Mouse (Mus musculus) brain, embryonic 18.5 days (tissue): ENCODE measurements at regions not wholly inside any gene's neighbourhood (a gene's known extent, or its start where the extent isn't known, plus 50 kb on each side); places are given as distances from the start of the nearest gene placed in this dataset.

ENCODE experiments used
- DNase-seq: peaks from one replicate; pipeline ENCODE4 v3.0.0-alpha.2; 2012; ENCODE audit warnings: low read depth, low spot score

GRCm38 (mm10) chr7:129980501-129980900 is 388.8 kb downstream of the Wdr11 start:
- DNase-seq = no peak

DNA sequence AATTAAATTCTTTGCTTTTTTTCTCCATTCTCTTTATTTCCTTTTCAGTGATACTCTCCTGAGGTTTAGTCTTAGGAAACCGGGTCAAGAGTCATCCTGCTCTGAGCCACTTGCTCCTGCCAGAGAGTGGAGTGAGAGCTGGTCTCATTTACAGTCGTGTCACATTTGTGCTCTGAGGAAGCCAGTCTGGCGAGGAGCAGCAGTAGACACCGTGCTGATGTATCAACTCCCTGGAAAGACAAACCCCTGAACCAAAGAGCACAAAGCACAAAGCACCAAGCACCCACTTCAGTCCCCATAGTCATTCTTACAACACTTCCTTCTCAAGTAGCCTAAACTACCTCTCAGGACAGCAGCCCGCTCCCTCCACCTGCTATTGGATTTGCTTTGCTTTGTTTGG is 390.7 kb downstream of the Wdr11 start:
- no peak for DNase-seq

GRCm38 (mm10) chr7:129983601-129984120 is 392.0 kb downstream of the Wdr11 start:
- DNase-seq = no peak

DNA sequence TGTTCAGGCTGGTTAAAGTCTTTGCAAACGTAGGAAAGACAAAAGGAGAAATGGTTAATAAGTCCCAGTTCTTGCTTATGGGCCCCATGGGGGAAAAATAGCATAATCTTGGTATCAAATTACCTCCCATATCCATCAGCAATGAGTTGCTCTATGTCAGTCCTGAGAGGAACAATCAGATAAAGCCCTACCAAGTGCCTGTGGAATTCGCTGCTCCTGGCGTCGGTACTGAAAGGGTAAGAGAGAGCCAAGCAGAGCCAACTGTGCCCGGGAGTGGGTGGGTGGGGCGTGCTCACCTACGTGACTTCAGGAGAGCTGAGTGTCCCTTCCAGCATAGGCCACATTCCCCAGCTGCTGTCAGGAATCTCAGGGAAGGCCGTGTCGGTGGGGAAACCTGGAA is 392.7 kb downstream of the Wdr11 start:
- no peak for DNase-seq

- DNase-seq = no peak
Measured at GRCm38 (mm10) chr7:129987119-129987665, 395.5 kb downstream of the Wdr11 start.

DNA sequence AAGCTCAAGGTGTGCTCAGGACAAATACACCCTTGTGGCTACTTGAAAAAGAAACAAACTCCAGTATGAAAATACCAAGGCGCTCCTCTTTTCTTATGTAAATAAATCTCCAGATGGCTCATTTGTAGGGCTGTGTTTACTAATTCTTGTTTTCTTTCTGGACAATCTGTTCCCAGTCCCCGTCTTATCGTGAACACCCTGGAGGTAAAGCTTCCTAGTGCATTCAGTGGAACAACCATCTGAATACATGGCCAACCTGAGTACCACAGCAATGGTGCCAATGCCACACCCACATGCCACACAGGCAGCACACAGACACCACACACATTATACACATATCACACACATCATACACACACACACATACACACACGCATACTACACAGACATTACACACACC is 396.1 kb downstream of the Wdr11 start:
- no peak for DNase-seq

- DNase-seq = no peak
Measured at GRCm38 (mm10) chr7:129993446-129994223, 402.0 kb downstream of the Wdr11 start.

DNA sequence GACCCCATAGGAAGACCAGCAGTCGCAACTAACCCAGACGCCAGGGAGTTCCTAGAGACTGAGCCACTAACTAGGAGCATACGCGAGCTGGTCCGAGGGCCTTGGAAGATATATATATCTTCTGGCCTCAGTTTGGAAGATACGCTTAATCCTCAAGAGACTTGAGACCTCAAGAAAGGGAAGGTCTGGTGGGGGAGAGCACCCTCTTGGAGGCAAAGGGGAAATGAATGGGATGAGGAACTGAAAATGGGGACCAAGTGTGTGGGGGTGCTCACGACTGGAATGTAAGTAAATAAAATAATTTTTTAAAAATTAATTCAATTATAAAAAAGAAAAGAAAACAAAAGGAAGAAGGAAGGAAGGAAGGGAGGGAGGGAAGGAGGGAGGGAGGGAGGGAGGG is 403.9 kb downstream of the Wdr11 start:
- DNase-seq = no peak

- no peak for DNase-seq
Measured at GRCm38 (mm10) chr7:130001064-130001463, 409.4 kb downstream of the Wdr11 start.

- no peak for DNase-seq
Measured at GRCm38 (mm10) chr7:130002002-130002401, 410.3 kb downstream of the Wdr11 start.

DNA sequence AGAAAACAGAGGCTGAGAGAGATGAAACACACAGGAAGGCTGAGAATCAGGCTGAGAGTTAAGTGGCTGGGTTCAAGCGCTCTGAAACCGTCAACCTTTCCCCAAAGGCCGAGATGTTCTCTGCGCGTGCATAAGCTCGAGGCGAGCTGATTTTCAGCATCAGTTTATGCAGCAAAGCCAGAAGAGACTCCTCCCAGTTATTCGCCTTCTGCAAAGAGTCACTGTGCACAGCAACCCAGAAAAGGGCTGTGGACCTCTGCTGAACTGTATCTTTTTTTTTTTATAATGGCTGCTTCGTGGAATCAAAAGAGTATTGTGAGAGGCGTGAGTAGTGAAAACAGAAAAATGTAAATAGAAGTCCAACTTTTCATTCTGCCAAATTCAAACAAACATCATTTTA is 413.7 kb downstream of the Wdr11 start:
- no peak for DNase-seq

- no peak for DNase-seq
Measured at GRCm38 (mm10) chr7:130007993-130008583, 416.4 kb downstream of the Wdr11 start.

- DNase-seq = no peak
Measured at GRCm38 (mm10) chr7:130008591-130009418, 417.1 kb downstream of the Wdr11 start.

GRCm38 (mm10) chr7:130012067-130012466 is 420.4 kb downstream of the Wdr11 start:
- DNase-seq = no peak

DNA sequence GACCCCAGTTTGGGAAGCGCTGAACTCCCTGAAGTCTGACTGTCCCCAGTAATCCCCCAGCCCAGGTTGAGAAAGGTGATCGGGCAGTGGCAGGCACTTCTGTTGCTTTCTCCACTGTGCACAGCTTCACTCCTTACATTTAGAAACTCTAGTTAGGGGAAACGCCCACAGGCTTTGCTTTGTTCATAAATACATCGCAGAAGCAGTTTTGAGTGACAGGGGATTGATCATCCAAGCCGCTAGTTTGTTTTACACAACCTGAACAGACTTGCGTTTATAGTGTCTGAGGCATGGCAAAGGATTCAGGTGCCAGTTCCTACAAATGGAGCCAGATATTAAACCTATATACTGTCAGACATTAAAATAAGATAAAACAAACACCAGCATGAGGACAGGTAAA is 421.4 kb downstream of the Wdr11 start:
- no peak for DNase-seq

- DNase-seq = no peak
Measured at GRCm38 (mm10) chr7:130014609-130015008, 422.9 kb downstream of the Wdr11 start.

DNA sequence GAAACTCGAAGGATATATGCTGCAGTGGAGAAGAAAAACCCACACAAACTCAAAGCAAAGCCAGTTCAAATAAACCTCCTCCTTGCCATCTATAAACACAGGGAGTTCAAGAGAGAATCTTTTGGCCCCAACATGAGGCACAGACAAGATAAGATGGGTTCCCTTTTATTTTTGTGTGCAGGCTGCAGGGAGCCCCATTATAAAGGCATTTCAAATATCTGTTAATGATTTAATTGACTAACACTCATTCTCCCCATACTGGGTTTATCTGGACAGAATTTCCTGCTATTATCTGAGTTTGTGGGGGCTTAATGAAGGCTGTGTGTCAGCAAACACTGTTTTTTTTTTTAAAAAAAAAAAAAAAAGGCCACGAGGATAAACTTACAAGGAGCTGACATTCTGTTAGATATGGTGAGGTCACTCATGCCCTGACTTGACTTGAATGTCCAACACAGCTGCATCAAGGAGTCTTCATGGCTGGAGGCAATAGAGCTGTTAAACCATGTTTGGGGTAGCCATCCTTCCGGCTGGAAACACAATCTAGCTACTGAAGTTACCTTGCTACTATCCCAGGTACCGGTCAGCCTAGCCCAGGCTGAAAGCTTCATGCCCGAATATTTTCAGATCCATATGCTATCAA is 423.8 kb downstream of the Wdr11 start:
- DNase-seq = no peak

GRCm38 (mm10) chr7:130016015-130016874 is 424.6 kb downstream of the Wdr11 start:
- DNase-seq = no peak

- DNase-seq = no peak
Measured at GRCm38 (mm10) chr7:130018891-130019290, 427.2 kb downstream of the Wdr11 start.

- no peak for DNase-seq
Measured at GRCm38 (mm10) chr7:130028945-130029344, 437.3 kb downstream of the Wdr11 start.

DNA sequence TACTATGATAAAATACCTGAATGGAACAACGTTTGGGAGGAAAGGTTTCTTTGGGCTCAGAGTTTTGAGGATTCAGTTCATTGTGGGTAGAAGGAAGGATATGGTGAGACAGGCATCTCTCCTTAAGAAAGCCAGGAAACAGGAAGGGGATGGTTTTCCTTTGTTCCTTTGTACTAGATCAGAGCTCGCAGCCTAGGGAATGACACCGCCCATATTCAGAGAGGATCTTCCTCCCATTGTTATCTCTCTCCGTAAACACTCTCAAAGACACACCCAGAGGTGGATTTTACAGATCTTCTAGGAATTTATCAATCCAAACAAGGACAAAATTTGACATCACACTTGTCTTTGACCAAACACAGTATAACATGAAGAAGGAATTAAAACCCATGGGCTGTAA is 439.0 kb downstream of the Wdr11 start:
- DNase-seq = no peak
